Mouse (Mus musculus): ENCODE results near the gene Prss37. TPM values are rescaled to one million over a fixed set of nuclear protein-coding genes. Genes with fewer than 3 reads are reported as not detected.

The Prss37 gene
- polyA plus RNA-seq, 1 experiment from 2014 or later = not detected

Other genes starting within 250 kb of the Prss37 start
- 36.5 and 40.5 TPM in 2 replicates for gene Agk, start 194.3 kb downstream of the Prss37 start, polyA plus RNA-seq (2015; fragmentation: Nextera tagmentation; extraction: Ambion mirVana)
- 14.2 and 14.3 TPM in 2 replicates for gene E330009J07Rik, start 83.4 kb downstream of the Prss37 start, polyA plus RNA-seq (2015; fragmentation: Nextera tagmentation; extraction: Ambion mirVana)
- gene Wee2, start 80.4 kb downstream of the Prss37 start, polyA plus RNA-seq (2015; fragmentation: Nextera tagmentation; extraction: Ambion mirVana) = 0.13 and 0.15 TPM in 2 replicates
- 152 and 165 TPM in 2 replicates for gene Ssbp1, start 48.2 kb downstream of the Prss37 start, polyA plus RNA-seq (2015; fragmentation: Nextera tagmentation; extraction: Ambion mirVana)
- gene Tas2r137, start 28.3 kb downstream of the Prss37 start, polyA plus RNA-seq (2015; fragmentation: Nextera tagmentation; extraction: Ambion mirVana) = 0.15 TPM in 1 of 2 replicates, not detected in the other
- gene Tas2r108, start 26.0 kb downstream of the Prss37 start, polyA plus RNA-seq (2015; fragmentation: Nextera tagmentation; extraction: Ambion mirVana) = not detected in 2 replicates
- 0.12 and 0.16 TPM in 2 replicates for gene Olfr461, start 35.5 kb upstream of the Prss37 start, polyA plus RNA-seq (2015; fragmentation: Nextera tagmentation; extraction: Ambion mirVana)
- gene Olfr460, start 50.0 kb upstream of the Prss37 start, polyA plus RNA-seq (2015; fragmentation: Nextera tagmentation; extraction: Ambion mirVana) = not detected in 2 replicates
- 0.26 and 0.62 TPM in 2 replicates for gene Clec5a, start 66.3 kb upstream of the Prss37 start, polyA plus RNA-seq (2015; fragmentation: Nextera tagmentation; extraction: Ambion mirVana)
- gene Tas2r138, start 93.8 kb upstream of the Prss37 start, polyA plus RNA-seq (2015; fragmentation: Nextera tagmentation; extraction: Ambion mirVana) = not detected in 2 replicates
- gene Mgam, start 109.3 kb upstream of the Prss37 start, polyA plus RNA-seq (2015; fragmentation: Nextera tagmentation; extraction: Ambion mirVana) = not detected in 2 replicates

Data from midbrain, embryonic 13.5 days (tissue).